ENCODE assay signal across 15 mouse cellular contexts in genomic region chr4:47261919-47262318, GRCm38 (mm10). TPM values are rescaled to one million over a fixed set of nuclear protein-coding genes. Genes with fewer than 3 reads are reported as not detected.
"Had no signal": no experiment of that assay in that cellular context is flagged by ENCODE, and none has a peak within 500 bp of the region (broad histone marks: within the 10 kb centered on the region; RNA-seq: fewer than 3 reads in every experiment).

No protein-coding gene starts in this region.

- H3K4me3 ChIP-seq: kidney, embryonic 15.5 days; limb, embryonic 12.5 days; liver, embryonic 13.5 days; midbrain, embryonic 10.5 days; neural tube, embryonic 12.5 days had no signal

- H3K27ac ChIP-seq: kidney, embryonic 15.5 days; limb, embryonic 12.5 days; liver, embryonic 13.5 days; midbrain, embryonic 10.5 days; neural tube, embryonic 12.5 days had no signal

- H3K27me3 ChIP-seq: kidney, embryonic 15.5 days; neural tube, embryonic 12.5 days had no signal

- H3K9ac ChIP-seq: kidney, embryonic 15.5 days; limb, embryonic 12.5 days; liver, embryonic 13.5 days; liver, postnatal 0 days; neural tube, embryonic 12.5 days had no signal

- H3K4me1 ChIP-seq: limb, embryonic 12.5 days; liver, embryonic 13.5 days; neural tube, embryonic 12.5 days had no signal

- H3K4me2 ChIP-seq: kidney, embryonic 15.5 days; limb, embryonic 12.5 days; liver, embryonic 13.5 days; neural tube, embryonic 12.5 days had no signal

- DNase-seq: kidney, adult 2 months; kidney, postnatal 14 days; layer of hippocampus, postnatal 36 days; liver; liver, embryonic 13.5 days; liver, postnatal 0 days; lung, postnatal 4 days; midbrain, embryonic 14.5 days; spleen, adult 18-20 months; thymus, adult 2 months had no signal

- H3K36me3 ChIP-seq: kidney, embryonic 15.5 days; limb, embryonic 12.5 days; liver, embryonic 13.5 days; midbrain, embryonic 10.5 days; neural tube, embryonic 12.5 days had no signal

- H3K9me3 ChIP-seq: kidney, embryonic 15.5 days; limb, embryonic 12.5 days; liver, embryonic 13.5 days; midbrain, embryonic 10.5 days; neural tube, embryonic 12.5 days had no signal

RNA-seq across cellular contexts. Expression of gene Col15a1, which starts 54.0 kb away (rescaled TPM):
- total RNA-seq: neutrophil, adult 5-6 weeks had no signal
